Mouse (Mus musculus) spleen, adult 2 months (tissue): Measurements from ENCODE around the gene Frat2.

Experiments
- CTCF ChIP-seq: fragments of 200-500 bp; IDR thresholded peaks from 2 replicates; pipeline ENCODE4 v1.5.1; 2011; ENCODE audit warnings: mild to moderate bottlenecking, inconsistent platforms; ENCODE audit not compliant: insufficient read depth, insufficient read length, insufficient replicate concordance; ENCODE audit errors: extremely low read depth
- POLR2A ChIP-seq: fragments of 200-500 bp; IDR thresholded peaks from 2 replicates; pipeline ENCODE4 v1.6.1; 2011; ENCODE audit warnings: low read depth, low read length, inconsistent platforms

GRCm38 (mm10) chr19:41850021-41850718 is 2.2 kb upstream of the Frat2 start:
- TF ChIP-seq CTCF (no peak), POLR2A (no peak)
